10 mouse cellular contexts compared by ENCODE assay signal in the genomic region with DNA sequence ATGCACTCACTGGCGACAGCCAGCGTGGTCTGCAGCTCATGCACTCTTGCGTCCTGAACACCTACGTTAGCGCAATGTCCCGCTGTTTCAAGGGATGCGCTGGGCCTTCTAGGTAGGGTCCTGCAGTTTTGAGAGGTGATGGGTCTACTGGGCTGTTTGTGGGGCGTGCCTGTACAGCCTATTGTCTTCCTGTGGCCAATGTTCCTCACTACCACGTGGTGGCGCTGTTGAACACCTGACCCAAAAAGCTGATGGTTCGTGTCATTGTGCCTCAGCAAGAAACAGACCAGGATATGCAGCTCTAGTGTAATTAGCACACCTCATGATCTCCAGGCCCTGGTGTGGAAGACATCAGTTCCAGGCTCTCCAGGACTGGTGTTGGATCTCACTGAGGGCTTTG. TPM values are rescaled to one million over a fixed set of nuclear protein-coding genes. Genes with fewer than 3 reads are reported as not detected.
DNase-seq lines count a peak whose midpoint lies in the region; ATAC-seq and TF ChIP-seq lines count a peak whose summit lies in the region.
"Had no signal": no experiment of that assay in that cellular context is flagged by ENCODE, and none has a peak within 500 bp of the region (broad histone marks: within the 10 kb centered on the region; RNA-seq: fewer than 3 reads in every experiment).

No protein-coding gene starts in this region.

- no peak overlapping the region for H3K4me3 ChIP-seq in embryonic facial prominence, embryonic 11.5 days (ENCODE audit: low read depth, low read length)
- no peak overlapping the region for H3K4me3 ChIP-seq in hindbrain, embryonic 14.5 days (replicated peaks; ENCODE audit: low read length)
- no peak overlapping the region for H3K4me3 ChIP-seq in midbrain, postnatal 0 days (ENCODE audit: low read depth, low read length)
- H3K4me3 ChIP-seq: stomach, embryonic 15.5 days had no signal

- H3K27me3 ChIP-seq in embryonic facial prominence, embryonic 11.5 days (ENCODE audit: control insufficient read depth, insufficient read depth, low read length), result no peaks in the 10 kb centered on the region
- H3K27me3 ChIP-seq in hindbrain, embryonic 14.5 days (ENCODE audit: control insufficient read depth, insufficient read depth, low read length), result no peaks in the 10 kb centered on the region
- H3K27me3 ChIP-seq in midbrain, postnatal 0 days (ENCODE audit: insufficient read depth, low read length), result no peaks in the 10 kb centered on the region
- H3K27me3 ChIP-seq: stomach, embryonic 15.5 days had no signal

- H3K27ac ChIP-seq in embryonic facial prominence, embryonic 11.5 days (replicated peaks; ENCODE audit: low read depth, low read length), result no peak overlapping the region
- H3K27ac ChIP-seq in hindbrain, embryonic 14.5 days, result no peak overlapping the region
- no peak overlapping the region for H3K27ac ChIP-seq in midbrain, postnatal 0 days (ENCODE audit: low read depth, low read length)
- H3K27ac ChIP-seq: stomach, embryonic 15.5 days had no signal

- H3K9ac ChIP-seq in embryonic facial prominence, embryonic 11.5 days (replicated peaks; ENCODE audit: low read length), result no peak overlapping the region
- no peak overlapping the region for H3K9ac ChIP-seq in hindbrain, embryonic 14.5 days
- no peak overlapping the region for H3K9ac ChIP-seq in midbrain, postnatal 0 days (replicated peaks; ENCODE audit: low read length, poor library complexity, severe bottlenecking)
- H3K9ac ChIP-seq: stomach, embryonic 15.5 days had no signal

- WGBS in embryonic facial prominence, embryonic 11.5 days, result 17% methylated on average over 11 of the region's 11 CpGs
- 17% methylated on average over 11 of the region's 11 CpGs for WGBS in hindbrain, embryonic 14.5 days
- 23% methylated on average over 11 of the region's 11 CpGs for whole genome bisulfite sequencing in midbrain, postnatal 0 days

- H3K4me1 ChIP-seq in embryonic facial prominence, embryonic 11.5 days (ENCODE audit: control insufficient read depth, insufficient read depth, low read length), result no peaks in the 10 kb centered on the region
- H3K4me1 ChIP-seq in hindbrain, embryonic 14.5 days (replicated peaks; ENCODE audit: control insufficient read depth, insufficient read depth, low read length), result no peaks in the 10 kb centered on the region
- H3K4me1 ChIP-seq in midbrain, postnatal 0 days (ENCODE audit: insufficient read depth, low read length), result no peaks in the 10 kb centered on the region
- H3K4me1 ChIP-seq: stomach, embryonic 15.5 days had no signal

- no peak for ATAC-seq in embryonic facial prominence, embryonic 11.5 days (replicated peaks; ENCODE audit: insufficient number of reproducible peaks, low FRiP score, low TSS enrichment, low read depth)
- ATAC-seq in hindbrain, embryonic 14.5 days (ENCODE audit: low FRiP score), result no peak
- no peak for ATAC-seq in midbrain, postnatal 0 days (ENCODE audit: low FRiP score)

- DNase-seq in right cerebral cortex, adult 18-20 months, result peak; percentile 24
- DNase-seq in right cerebral cortex, postnatal 36 days (ENCODE audit: low spot score in 2 of 2), result no peak
- peak; percentile 65 for DNase-seq in adrenal gland, postnatal 25 days
- DNase-seq in embryonic facial prominence, embryonic 11.5 days (ENCODE audit: low spot score), result peak; percentile 68
- DNase-seq in hindbrain, embryonic 14.5 days (ENCODE audit: low spot score), result peak; percentile 55
- peak; percentile 47 to 48 for DNase-seq in left cerebral cortex, postnatal 14 days (ENCODE audit: low spot score in 2 of 2)
- DNase-seq in midbrain, postnatal 0 days (ENCODE audit: low spot score), result peak; percentile 62
- peak; percentile 59 for DNase-seq in thymus, postnatal 14 days

- H3K36me3 ChIP-seq in embryonic facial prominence, embryonic 11.5 days (replicated peaks; ENCODE audit: control insufficient read depth, insufficient read depth, low read depth, low read length), result no peaks in the 10 kb centered on the region
- H3K36me3 ChIP-seq in hindbrain, embryonic 14.5 days (replicated peaks; ENCODE audit: control insufficient read depth, insufficient read depth), result no peaks in the 10 kb centered on the region
- no peaks in the 10 kb centered on the region for H3K36me3 ChIP-seq in midbrain, postnatal 0 days (ENCODE audit: insufficient read depth, low read length)
- H3K36me3 ChIP-seq: stomach, embryonic 15.5 days had no signal

- no peaks in the 10 kb centered on the region for H3K9me3 ChIP-seq in embryonic facial prominence, embryonic 11.5 days (replicated peaks; ENCODE audit: control insufficient read depth, low read length)
- H3K9me3 ChIP-seq in hindbrain, embryonic 14.5 days (ENCODE audit: control insufficient read depth, low read length), result no peaks in the 10 kb centered on the region
- no peaks in the 10 kb centered on the region for H3K9me3 ChIP-seq in midbrain, postnatal 0 days (ENCODE audit: low read length)
- H3K9me3 ChIP-seq: stomach, embryonic 15.5 days had no signal

- intact Hi-C loops in left cerebral cortex, postnatal 14 days (cut with DNase I), result loop anchor here (5.0 kb wide), 1 partner anchor 58 kb away; no protein-coding TSS in a partner anchor

- peak; percentile 79 for TF ChIP-seq CTCF in midbrain, postnatal 0 days (IDR thresholded peaks at IDR 0.05)

- no peak overlapping the region for H3K4me2 ChIP-seq in embryonic facial prominence, embryonic 11.5 days (ENCODE audit: low read depth, low read length)
- no peak overlapping the region for H3K4me2 ChIP-seq in hindbrain, embryonic 14.5 days (replicated peaks)
- H3K4me2 ChIP-seq in midbrain, postnatal 0 days (ENCODE audit: low read depth, low read length, poor library complexity, severe bottlenecking), result no peak overlapping the region
- H3K4me2 ChIP-seq: stomach, embryonic 15.5 days had no signal

RNA-seq across cellular contexts. Expression of a gene that starts 21.7 kb away (rescaled TPM):
- 11.5 and 12.4 TPM in 2 replicates for total RNA-seq in adrenal gland, postnatal 25 days (2021)
- 3.8 and 4.6 TPM in 2 replicates for polyA plus RNA-seq in embryonic facial prominence, embryonic 11.5 days (2014; fragmentation: Nextera tagmentation; extraction: Ambion mirVana)
- 5.0 TPM in 2 replicates for polyA plus RNA-seq in hindbrain, embryonic 14.5 days (2014; fragmentation: Nextera tagmentation; extraction: Ambion mirVana)
- total RNA-seq in left cerebral cortex, postnatal 14 days (2021), result 1 to 10 TPM; 3.4 to 4.5 TPM
- 8.8 and 17.8 TPM in 2 replicates for total RNA-seq in midbrain, postnatal 0 days (2014; rRNA removed)
- polyA plus RNA-seq in midbrain, postnatal 0 days (2015; fragmentation: Nextera tagmentation; extraction: Ambion mirVana), result 4.2 and 5.6 TPM in 2 replicates

RNA-seq across cellular contexts. Expression of a gene that starts 26.7 kb away (rescaled TPM):
- not detected in 2 replicates for total RNA-seq in adrenal gland, postnatal 25 days (2021)
- polyA plus RNA-seq in embryonic facial prominence, embryonic 11.5 days (2014; fragmentation: Nextera tagmentation; extraction: Ambion mirVana), result not detected in 2 replicates
- not detected in 2 replicates for polyA plus RNA-seq in hindbrain, embryonic 14.5 days (2014; fragmentation: Nextera tagmentation; extraction: Ambion mirVana)
- total RNA-seq in left cerebral cortex, postnatal 14 days (2021), result not detected
- total RNA-seq in midbrain, postnatal 0 days (2014; rRNA removed), result 0.22 TPM in 1 of 2 replicates, not detected in the other
- polyA plus RNA-seq in midbrain, postnatal 0 days (2015; fragmentation: Nextera tagmentation; extraction: Ambion mirVana), result not detected in 2 replicates
- polyA plus RNA-seq: frontal cortex, adult 2 months; stomach, embryonic 15.5 days had no signal

RNA-seq across cellular contexts. Expression of a gene that starts 55.5 kb away (rescaled TPM):
- 1.3 and 2.4 TPM in 2 replicates for total RNA-seq in adrenal gland, postnatal 25 days (2021)
- polyA plus RNA-seq in embryonic facial prominence, embryonic 11.5 days (2014; fragmentation: Nextera tagmentation; extraction: Ambion mirVana), result 1.00 and 1.4 TPM in 2 replicates
- 1.6 and 1.7 TPM in 2 replicates for polyA plus RNA-seq in hindbrain, embryonic 14.5 days (2014; fragmentation: Nextera tagmentation; extraction: Ambion mirVana)
- 1 to 10 TPM; 3.8 to 4.8 TPM for total RNA-seq in left cerebral cortex, postnatal 14 days (2021)
- 4.6 and 5.5 TPM in 2 replicates for total RNA-seq in midbrain, postnatal 0 days (2014; rRNA removed)
- polyA plus RNA-seq in midbrain, postnatal 0 days (2015; fragmentation: Nextera tagmentation; extraction: Ambion mirVana), result 1.1 and 1.5 TPM in 2 replicates

Comparison
In these comparisons a context has a peak if more than half of its experiments do, and no peak if none do; other contexts are left out.
1. DNase-seq: peak in right cerebral cortex, adult 18-20 months (single experiment), adrenal gland, postnatal 25 days (single experiment), embryonic facial prominence, embryonic 11.5 days (single experiment), hindbrain, embryonic 14.5 days (single experiment), left cerebral cortex, postnatal 14 days (2 of 2), midbrain, postnatal 0 days (single experiment) and thymus, postnatal 14 days (single experiment); none in right cerebral cortex, postnatal 36 days (0 of 2).